In genomic region chr3:119588872-119589416, GRCm38 (mm10) we compare ENCODE assay signal across 16 mouse cellular contexts.
DNase-seq lines count a peak whose midpoint lies in the region; ATAC-seq lines count a peak whose summit lies in the region.
"Had no signal": no experiment of that assay in that cellular context is flagged by ENCODE, and none has a peak within 500 bp of the region (broad histone marks: within the 10 kb centered on the region; RNA-seq: fewer than 3 reads in every experiment).

No protein-coding gene starts in this region.

- peak; percentile 5 for DNase-seq in embryo, embryonic 10.5 days (ENCODE audit: low spot score)
- no peak for DNase-seq in embryo, embryonic 10 days (ENCODE audit: low spot score)
- DNase-seq in brain, adult 2 months (ENCODE audit: low read depth, low spot score): peak; percentile 4
- DNase-seq in hindbrain, embryonic 10.5 days (ENCODE audit: low spot score): peak; percentile 4
- no peak for DNase-seq in frontal cortex, postnatal 36 days (ENCODE audit: low spot score in 2 of 2)
- DNase-seq in natural killer cell, adult 2 months (ENCODE audit: low spot score in 2 of 2): no peak
- DNase-seq: adrenal gland, postnatal 14 days; kidney, adult 2 months; kidney, postnatal 36 days; lung, postnatal 10 days; retina, postnatal 1 day had no signal

- no peak overlapping the region for H3K27ac ChIP-seq in hindbrain, embryonic 10.5 days
- H3K27ac ChIP-seq in midbrain, embryonic 12.5 days (replicated peaks): no peak overlapping the region
- H3K27ac ChIP-seq: heart, embryonic 15.5 days; liver, embryonic 14.5 days had no signal

- no peaks in the 10 kb centered on the region for H3K9me3 ChIP-seq in hindbrain, embryonic 10.5 days
- H3K9me3 ChIP-seq in midbrain, embryonic 12.5 days: no peaks in the 10 kb centered on the region
- H3K9me3 ChIP-seq: heart, embryonic 15.5 days had no signal

- peaks cover 8% of the 10 kb centered on the region for H3K4me1 ChIP-seq in hindbrain, embryonic 10.5 days (replicated peaks)
- no peaks in the 10 kb centered on the region for H3K4me1 ChIP-seq in midbrain, embryonic 12.5 days
- H3K4me1 ChIP-seq: heart, embryonic 15.5 days; megakaryocyte, embryonic 14.5 days had no signal

- H3K36me3 ChIP-seq in hindbrain, embryonic 10.5 days: no peaks in the 10 kb centered on the region
- no peaks in the 10 kb centered on the region for H3K36me3 ChIP-seq in midbrain, embryonic 12.5 days
- H3K36me3 ChIP-seq: heart, embryonic 15.5 days had no signal

- H3K4me2 ChIP-seq in midbrain, embryonic 12.5 days (replicated peaks): no peak overlapping the region
- H3K4me2 ChIP-seq: heart, embryonic 15.5 days had no signal

- WGBS in hindbrain, embryonic 10.5 days: 41% methylated on average over 4 of the region's 4 CpGs
- WGBS in midbrain, embryonic 12.5 days: 32% methylated on average over 4 of the region's 4 CpGs

- no peak overlapping the region for H3K9ac ChIP-seq in midbrain, embryonic 12.5 days (replicated peaks)
- H3K9ac ChIP-seq: heart, embryonic 15.5 days; liver, embryonic 14.5 days had no signal

- H3K27me3 ChIP-seq in hindbrain, embryonic 10.5 days (ENCODE audit: insufficient read depth, poor library complexity, severe bottlenecking): no peaks in the 10 kb centered on the region
- H3K27me3 ChIP-seq in midbrain, embryonic 12.5 days: no peaks in the 10 kb centered on the region
- H3K27me3 ChIP-seq: heart, embryonic 15.5 days; megakaryocyte, embryonic 14.5 days had no signal

- ATAC-seq in midbrain, embryonic 12.5 days (ENCODE audit: low FRiP score, low read depth): peak; percentile 90
- no peak for ATAC-seq in activated CD4-positive, CD25-positive, alpha-beta regulatory T cell, adult 4 months

- H3K4me3 ChIP-seq in hindbrain, embryonic 10.5 days: no peak overlapping the region
- H3K4me3 ChIP-seq in midbrain, embryonic 12.5 days: no peak overlapping the region
- H3K4me3 ChIP-seq: heart, embryonic 15.5 days; megakaryocyte, embryonic 14.5 days had no signal

Comparison
In these comparisons a context has a peak if more than half of its experiments do, and no peak if none do; other contexts are left out.
1. DNase-seq: peak in embryo, embryonic 10.5 days (single experiment), brain, adult 2 months (single experiment) and hindbrain, embryonic 10.5 days (single experiment); none in embryo, embryonic 10 days (single experiment), frontal cortex, postnatal 36 days (0 of 2) and natural killer cell, adult 2 months (0 of 2).